Mouse (Mus musculus): ENCODE measurements around the gene Bach1. TPM values are rescaled to one million over a fixed set of nuclear protein-coding genes. Genes with fewer than 3 reads are reported as not detected.

Bach1 gene
- polyA plus RNA-seq, 1 experiment from 2014 or later = 7.8 TPM

GRCm38 (mm10) chr16:87736106-87736505 lies 37.4 kb downstream of the Bach1 start:
- H3K27me3 ChIP-seq (ENCODE audit: control insufficient read depth, insufficient read depth, low read depth, low read length) = no peaks in the 10 kb centered on the region
- H3K4me3 ChIP-seq (ENCODE audit: low read length) = no peak overlapping the region
- no peak overlapping the region for H3K4me2 ChIP-seq (ENCODE audit: low read depth, low read length)
- H3K9me3 ChIP-seq (ENCODE audit: control insufficient read depth, low read length) = no peaks in the 10 kb centered on the region
- H3K36me3 ChIP-seq (ENCODE audit: control insufficient read depth, insufficient read depth, low read length) = peaks cover 3% of the 10 kb centered on the region
- WGBS = 56% methylated on average over 11 of the region's 11 CpGs
- peak; percentile 34; the same call in 1 of the 2 replicates for ATAC-seq (ENCODE audit: low read depth)
- no peaks in the 10 kb centered on the region for H3K4me1 ChIP-seq (replicated peaks; ENCODE audit: control insufficient read depth, insufficient read depth, low read length)
- no peak overlapping the region for H3K27ac ChIP-seq (ENCODE audit: low read length)
- no peak overlapping the region for H3K9ac ChIP-seq (ENCODE audit: low read length)

GRCm38 (mm10) chr16:87737296-87737695 lies 38.6 kb downstream of the Bach1 start:
- Histone ChIP-seq H3K9ac (ENCODE audit: low read length) (no peak overlapping the region), H3K4me3 (ENCODE audit: low read length) (no peak overlapping the region), H3K4me2 (ENCODE audit: low read depth, low read length) (no peak overlapping the region), H3K36me3 (ENCODE audit: control insufficient read depth, insufficient read depth, low read length) (peaks cover 3% of the 10 kb centered on the region), H3K4me1 (replicated peaks; ENCODE audit: control insufficient read depth, insufficient read depth, low read length) (no peaks in the 10 kb centered on the region), H3K27ac (ENCODE audit: low read length) (no peak overlapping the region), H3K9me3 (ENCODE audit: control insufficient read depth, low read length) (no peaks in the 10 kb centered on the region), H3K27me3 (ENCODE audit: control insufficient read depth, insufficient read depth, low read depth, low read length) (no peaks in the 10 kb centered on the region)
- ATAC-seq (ENCODE audit: low read depth) = no peak
- 41% methylated on average over 8 of the region's 8 CpGs for WGBS

- no peak overlapping the region for H3K9ac ChIP-seq (ENCODE audit: low read length)
- H3K4me3 ChIP-seq (ENCODE audit: low read length) = no peak overlapping the region
- H3K4me1 ChIP-seq (replicated peaks; ENCODE audit: control insufficient read depth, insufficient read depth, low read length) = no peaks in the 10 kb centered on the region
- WGBS = 78% methylated on average over 21 of the region's 21 CpGs
- no peaks in the 10 kb centered on the region for H3K9me3 ChIP-seq (ENCODE audit: control insufficient read depth, low read length)
- no peak overlapping the region for H3K27ac ChIP-seq (ENCODE audit: low read length)
- H3K36me3 ChIP-seq (ENCODE audit: control insufficient read depth, insufficient read depth, low read length) = peaks cover 3% of the 10 kb centered on the region
- ATAC-seq (ENCODE audit: low read depth) = no peak
- H3K4me2 ChIP-seq (ENCODE audit: low read depth, low read length) = no peak overlapping the region
- H3K27me3 ChIP-seq (ENCODE audit: control insufficient read depth, insufficient read depth, low read depth, low read length) = no peaks in the 10 kb centered on the region
These were observed 39.3 kb downstream of the Bach1 start for GRCm38 (mm10) chr16:87737842-87738639.

- ATAC-seq (ENCODE audit: low read depth) = no peak
- Histone ChIP-seq H3K9ac (ENCODE audit: low read length) (no peak overlapping the region), H3K4me3 (ENCODE audit: low read length) (no peak overlapping the region), H3K9me3 (ENCODE audit: control insufficient read depth, low read length) (no peaks in the 10 kb centered on the region), H3K27me3 (ENCODE audit: control insufficient read depth, insufficient read depth, low read depth, low read length) (no peaks in the 10 kb centered on the region), H3K4me1 (replicated peaks; ENCODE audit: control insufficient read depth, insufficient read depth, low read length) (no peaks in the 10 kb centered on the region), H3K36me3 (ENCODE audit: control insufficient read depth, insufficient read depth, low read length) (no peaks in the 10 kb centered on the region), H3K4me2 (ENCODE audit: low read depth, low read length) (no peak overlapping the region), H3K27ac (ENCODE audit: low read length) (no peak overlapping the region)
- 80% methylated on average over 9 of the region's 9 CpGs for WGBS
These were observed 42.4 kb downstream of the Bach1 start for GRCm38 (mm10) chr16:87741034-87741715.

GRCm38 (mm10) chr16:87743661-87744060 lies 44.9 kb downstream of the Bach1 start:
- 77% methylated on average over 3 of the region's 3 CpGs for WGBS
- ATAC-seq (ENCODE audit: low read depth) = no peak

GRCm38 (mm10) chr16:87744338-87744737 lies 45.6 kb downstream of the Bach1 start:
- Histone ChIP-seq H3K9ac (ENCODE audit: low read length) (no peak overlapping the region), H3K36me3 (ENCODE audit: control insufficient read depth, insufficient read depth, low read length) (no peaks in the 10 kb centered on the region), H3K27ac (ENCODE audit: low read length) (no peak overlapping the region), H3K4me3 (ENCODE audit: low read length) (no peak overlapping the region), H3K4me1 (replicated peaks; ENCODE audit: control insufficient read depth, insufficient read depth, low read length) (no peaks in the 10 kb centered on the region), H3K27me3 (ENCODE audit: control insufficient read depth, insufficient read depth, low read depth, low read length) (no peaks in the 10 kb centered on the region), H3K4me2 (ENCODE audit: low read depth, low read length) (no peak overlapping the region), H3K9me3 (ENCODE audit: control insufficient read depth, low read length) (no peaks in the 10 kb centered on the region)
- WGBS = 78% methylated on average over 2 of the region's 2 CpGs
- no peak for ATAC-seq (ENCODE audit: low read depth)

More at GRCm38 (mm10) chr16:87743661-87744060, 44.9 kb downstream of the Bach1 start:
- no peaks in the 10 kb centered on the region for H3K4me1 ChIP-seq (replicated peaks; ENCODE audit: control insufficient read depth, insufficient read depth, low read length)
- H3K4me2 ChIP-seq (ENCODE audit: low read depth, low read length) = no peak overlapping the region
- H3K9ac ChIP-seq (ENCODE audit: low read length) = no peak overlapping the region
- no peak overlapping the region for H3K4me3 ChIP-seq (ENCODE audit: low read length)
- H3K36me3 ChIP-seq (ENCODE audit: control insufficient read depth, insufficient read depth, low read length) = no peaks in the 10 kb centered on the region
- no peaks in the 10 kb centered on the region for H3K27me3 ChIP-seq (ENCODE audit: control insufficient read depth, insufficient read depth, low read depth, low read length)
- H3K9me3 ChIP-seq (ENCODE audit: control insufficient read depth, low read length) = no peaks in the 10 kb centered on the region
- no peak overlapping the region for H3K27ac ChIP-seq (ENCODE audit: low read length)

- ATAC-seq (ENCODE audit: low read depth) = no peak
- Histone ChIP-seq H3K27me3 (ENCODE audit: control insufficient read depth, insufficient read depth, low read depth, low read length) (no peaks in the 10 kb centered on the region), H3K9me3 (ENCODE audit: control insufficient read depth, low read length) (no peaks in the 10 kb centered on the region), H3K27ac (ENCODE audit: low read length) (no peak overlapping the region), H3K4me1 (replicated peaks; ENCODE audit: control insufficient read depth, insufficient read depth, low read length) (no peaks in the 10 kb centered on the region), H3K4me3 (ENCODE audit: low read length) (no peak overlapping the region), H3K36me3 (ENCODE audit: control insufficient read depth, insufficient read depth, low read length) (no peaks in the 10 kb centered on the region), H3K4me2 (ENCODE audit: low read depth, low read length) (no peak overlapping the region), H3K9ac (ENCODE audit: low read length) (no peak overlapping the region)
- 76% methylated on average over 8 of the region's 8 CpGs for WGBS
These were observed 46.6 kb downstream of the Bach1 start for GRCm38 (mm10) chr16:87745192-87745945.

GRCm38 (mm10) chr16:87746728-87747127 lies 48.0 kb downstream of the Bach1 start:
- Histone ChIP-seq H3K4me3 (ENCODE audit: low read length) (no peak overlapping the region), H3K4me1 (replicated peaks; ENCODE audit: control insufficient read depth, insufficient read depth, low read length) (no peaks in the 10 kb centered on the region), H3K4me2 (ENCODE audit: low read depth, low read length) (no peak overlapping the region), H3K9me3 (ENCODE audit: control insufficient read depth, low read length) (no peaks in the 10 kb centered on the region), H3K9ac (ENCODE audit: low read length) (no peak overlapping the region), H3K27ac (ENCODE audit: low read length) (no peak overlapping the region), H3K27me3 (ENCODE audit: control insufficient read depth, insufficient read depth, low read depth, low read length) (no peaks in the 10 kb centered on the region), H3K36me3 (ENCODE audit: control insufficient read depth, insufficient read depth, low read length) (no peaks in the 10 kb centered on the region)
- WGBS = 21% methylated on average over 5 of the region's 5 CpGs
- peak; percentile 31; the same call in 1 of the 2 replicates for ATAC-seq (ENCODE audit: low read depth)

GRCm38 (mm10) chr16:87751243-87751642 lies 52.5 kb downstream of the Bach1 start:
- Histone ChIP-seq H3K9me3 (ENCODE audit: control insufficient read depth, low read length) (no peaks in the 10 kb centered on the region), H3K27me3 (ENCODE audit: control insufficient read depth, insufficient read depth, low read depth, low read length) (no peaks in the 10 kb centered on the region), H3K27ac (ENCODE audit: low read length) (no peak overlapping the region), H3K36me3 (ENCODE audit: control insufficient read depth, insufficient read depth, low read length) (no peaks in the 10 kb centered on the region), H3K4me3 (ENCODE audit: low read length) (no peak overlapping the region), H3K4me2 (ENCODE audit: low read depth, low read length) (no peak overlapping the region), H3K4me1 (replicated peaks; ENCODE audit: control insufficient read depth, insufficient read depth, low read length) (no peaks in the 10 kb centered on the region), H3K9ac (ENCODE audit: low read length) (no peak overlapping the region)
- ATAC-seq (ENCODE audit: low read depth) = no peak
- 86% methylated on average over 13 of the region's 13 CpGs for WGBS
